Mouse (Mus musculus) erythroblast, embryonic 14.5 days (primary cell): ENCODE data around the gene Sgta.

ENCODE experiments used
- GATA1 ChIP-seq: IDR thresholded peaks from 2 replicates; pipeline ENCODE4 v1.6.1; 2012; ENCODE audit warnings: low read length, inconsistent platforms, mixed read lengths
- TAL1 ChIP-seq: IDR thresholded peaks from 3 replicates; pipeline ENCODE4 v1.6.1; 2012; ENCODE audit warnings: low read length, inconsistent platforms, mixed read lengths

DNA sequence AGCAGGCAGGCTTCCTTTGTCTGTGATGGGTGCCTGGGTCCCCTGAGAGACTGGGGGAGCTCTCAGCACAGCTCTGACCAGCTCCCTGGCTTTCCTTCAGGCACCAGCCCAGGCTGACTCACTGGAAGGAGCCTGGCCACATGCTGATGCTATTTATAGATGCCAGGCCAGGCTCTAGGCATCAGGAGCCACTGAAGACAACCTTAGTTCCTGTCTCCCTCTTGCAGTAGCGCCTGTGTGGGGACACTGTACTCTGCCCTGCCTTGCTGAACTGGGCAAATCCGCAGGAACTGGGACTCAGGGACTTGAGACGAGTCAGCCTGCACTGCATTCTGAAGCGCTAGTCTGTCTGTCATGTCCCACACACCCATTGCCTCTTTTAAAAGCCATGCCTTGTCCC lies 32.6 kb downstream of the Sgta start:
- TF ChIP-seq GATA1: no peak
- TF ChIP-seq TAL1: no peak
